Mouse (Mus musculus) myocyte (in vitro differentiated cells): ENCODE measurements at regions not wholly inside any gene's neighbourhood (a gene's known extent, or its start where the extent isn't known, plus 50 kb on each side); places are given as distances from the start of the nearest gene placed in this dataset.

Experiments used
- H3K27me3 ChIP-seq: one replicate; pipeline ENCODE4 v1.6.1; 2011; ENCODE audit not compliant: control insufficient read depth, insufficient read depth, insufficient read length
- H3K36me3 ChIP-seq: one replicate; pipeline ENCODE4 v1.6.1; 2011; ENCODE audit not compliant: control insufficient read depth, insufficient read depth
- H3K4me2 ChIP-seq: one replicate; pipeline ENCODE4 v1.6.1; 2011; ENCODE audit warnings: low read depth, control low read depth
- H3K4me3 ChIP-seq: one replicate; pipeline ENCODE4 v1.5.1; 2011; ENCODE audit warnings: mild to moderate bottlenecking, control low read depth, moderate library complexity
- H3K79me2 ChIP-seq: one replicate; pipeline ENCODE4 v1.6.1; 2011; ENCODE audit not compliant: control insufficient read depth, insufficient read depth
- H3ac ChIP-seq: one replicate; pipeline ENCODE4 v1.6.1; 2011; ENCODE audit not compliant: control insufficient read depth, insufficient read length
- CEBPB ChIP-seq: IDR thresholded peaks from 2 replicates; pipeline ENCODE4 v1.6.1; 2011; ENCODE audit warnings: mild to moderate bottlenecking, moderate library complexity; ENCODE audit not compliant: poor library complexity, insufficient read depth, severe bottlenecking
- E2F4 ChIP-seq: IDR thresholded peaks from one replicate; pipeline ENCODE4 v1.6.1; 2011; ENCODE audit warnings: mild to moderate bottlenecking, control low read depth, moderate library complexity; ENCODE audit not compliant: insufficient read depth
- MAX ChIP-seq: IDR thresholded peaks from one replicate; pipeline ENCODE4 v1.6.1; 2011; ENCODE audit warnings: low read depth, mild to moderate bottlenecking, control low read depth
- MYOD1 ChIP-seq, 3 experiments: IDR thresholded peaks; one replicate each; pipeline ENCODE4 v1.6.1; 2011; ENCODE audit warnings: control low read depth in 2 of 3, low read depth in 2 of 3, mild to moderate bottlenecking in 2 of 3, moderate library complexity in 1 of 3; ENCODE audit not compliant: insufficient read length in 2 of 3, control insufficient read depth in 1 of 3
- MYOG ChIP-seq, 3 experiments: IDR thresholded peaks; one replicate each; pipeline ENCODE4 v1.6.1; 2011; ENCODE audit warnings: control low read depth in 2 of 3, low read depth in 2 of 3, mild to moderate bottlenecking in 2 of 3; ENCODE audit not compliant: insufficient read length in 2 of 3, control insufficient read depth in 1 of 3, insufficient read depth in 1 of 3
- POLR2A ChIP-seq: IDR thresholded peaks from one replicate; pipeline ENCODE4 v1.6.1; 2011; ENCODE audit warnings: low read depth, mild to moderate bottlenecking, control low read depth, moderate library complexity; ENCODE audit not compliant: insufficient read length
- POLR2AphosphoS2 ChIP-seq: IDR thresholded peaks from one replicate; pipeline ENCODE4 v1.6.1; 2011; ENCODE audit warnings: low read depth, control low read depth; ENCODE audit not compliant: insufficient read length
- REST ChIP-seq: IDR thresholded peaks from one replicate; pipeline ENCODE4 v1.6.1; 2011; ENCODE audit warnings: mild to moderate bottlenecking, control low read depth, moderate library complexity; ENCODE audit not compliant: insufficient read depth, insufficient read length
- SRF ChIP-seq: IDR thresholded peaks from one replicate; pipeline ENCODE4 v1.6.1; 2011; ENCODE audit warnings: low read depth; ENCODE audit not compliant: control insufficient read depth, insufficient read length
- TCF12 ChIP-seq: IDR thresholded peaks from one replicate; pipeline ENCODE4 v1.6.1; 2011; ENCODE audit warnings: mild to moderate bottlenecking, control low read depth; ENCODE audit not compliant: poor library complexity, insufficient read depth, severe bottlenecking
- TCF3 ChIP-seq: IDR thresholded peaks from one replicate; pipeline ENCODE4 v1.6.1; 2011; ENCODE audit warnings: low read depth, control low read depth; ENCODE audit not compliant: insufficient read length
- USF1 ChIP-seq: IDR thresholded peaks from one replicate; pipeline ENCODE4 v1.6.1; 2011; ENCODE audit warnings: low read depth, mild to moderate bottlenecking, control low read depth, moderate library complexity

DNA sequence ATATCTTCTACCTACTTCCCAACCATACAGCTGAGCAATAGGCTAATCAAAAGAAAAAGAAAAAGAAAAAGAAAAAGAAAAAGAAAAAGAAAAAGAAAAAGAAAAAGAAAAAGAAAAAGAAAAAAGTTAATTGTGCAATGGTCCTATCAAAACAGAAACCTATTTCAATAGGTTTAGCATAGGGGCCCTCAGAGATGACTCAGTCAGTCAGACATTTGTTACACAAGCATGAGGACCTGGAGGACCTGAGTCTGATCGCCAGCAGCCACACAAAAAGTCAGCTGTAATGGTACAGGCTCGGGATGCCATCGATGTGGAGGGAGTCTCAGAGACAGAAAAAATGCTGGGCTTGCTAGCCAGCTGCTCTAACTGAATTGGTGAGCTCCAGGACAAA is 197.9 kb downstream of the Actr3 start:
- Histone ChIP-seq H3K4me3 (no peak overlapping the region), H3K36me3 (no peaks in the 10 kb centered on the region), H3K79me2 (no peaks in the 10 kb centered on the region), H3K4me2 (peak overlapping the region; percentile 60), H3K27me3 (no peaks in the 10 kb centered on the region), H3ac (no peak overlapping the region)
- TF ChIP-seq POLR2A = no peak
- no peak for TF ChIP-seq REST
- no peak for TF ChIP-seq MYOG (IDR thresholded peaks at IDR 0.05; ENCODE audit: control insufficient read depth in 1 of 3, insufficient read depth in 1 of 3, insufficient read length in 2 of 3, low read depth in 2 of 3)
- no peak for TF ChIP-seq MYOD1 (IDR thresholded peaks at IDR 0.05; ENCODE audit: control insufficient read depth in 1 of 3, insufficient read length in 2 of 3, low read depth in 2 of 3)
- TF ChIP-seq TCF12 = no peak
- no peak for TF ChIP-seq E2F4
- TF ChIP-seq CEBPB = no peak
- TF ChIP-seq USF1 = no peak
- no peak for TF ChIP-seq POLR2AphosphoS2
- no peak for TF ChIP-seq SRF
- no peak for TF ChIP-seq MAX
- TF ChIP-seq TCF3 = no peak

DNA sequence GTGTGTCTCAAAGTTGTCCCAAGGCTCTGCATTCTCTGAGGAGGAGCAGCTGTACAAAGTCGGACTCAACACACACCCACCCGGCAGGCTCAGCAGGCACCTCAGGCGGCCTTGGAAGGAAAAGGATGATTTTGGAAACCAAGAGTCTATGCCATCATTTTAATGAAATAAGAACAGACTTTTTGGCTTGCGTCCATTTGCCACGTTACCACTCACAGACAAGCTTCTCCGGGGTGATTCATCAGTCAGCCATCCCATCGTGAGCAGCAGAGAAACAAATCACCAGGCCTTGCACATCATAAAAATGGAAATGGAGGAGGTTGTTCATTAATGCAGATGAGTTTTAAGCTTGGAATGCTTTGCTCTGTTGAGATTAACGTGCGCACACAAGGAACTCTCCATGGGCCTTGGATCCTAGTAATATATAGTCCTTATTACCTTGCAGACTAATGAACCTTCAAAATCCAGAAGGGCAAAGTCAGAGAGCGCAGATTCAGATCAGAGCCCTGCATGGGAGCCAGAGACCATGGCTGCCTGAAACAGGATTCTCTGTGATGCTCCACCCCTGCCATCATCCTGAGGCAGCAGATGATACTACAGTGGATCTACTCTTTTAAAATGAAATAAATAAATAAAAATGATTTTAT is 198.5 kb downstream of the Actr3 start:
- no peaks in the 10 kb centered on the region for H3K27me3 ChIP-seq
- H3ac ChIP-seq = no peak overlapping the region
- H3K4me3 ChIP-seq = no peak overlapping the region
- TF ChIP-seq SRF (no peak), MYOG (IDR thresholded peaks at IDR 0.05; ENCODE audit: control insufficient read depth in 1 of 3, insufficient read depth in 1 of 3, insufficient read length in 2 of 3, low read depth in 2 of 3) (no peak), MYOD1 (IDR thresholded peaks at IDR 0.05; ENCODE audit: control insufficient read depth in 1 of 3, insufficient read length in 2 of 3, low read depth in 2 of 3) (no peak), MAX (no peak), POLR2A (no peak), E2F4 (no peak)
- no peaks in the 10 kb centered on the region for H3K36me3 ChIP-seq
- no peaks in the 10 kb centered on the region for H3K79me2 ChIP-seq
- peak overlapping the region; percentile 60 for H3K4me2 ChIP-seq

DNA sequence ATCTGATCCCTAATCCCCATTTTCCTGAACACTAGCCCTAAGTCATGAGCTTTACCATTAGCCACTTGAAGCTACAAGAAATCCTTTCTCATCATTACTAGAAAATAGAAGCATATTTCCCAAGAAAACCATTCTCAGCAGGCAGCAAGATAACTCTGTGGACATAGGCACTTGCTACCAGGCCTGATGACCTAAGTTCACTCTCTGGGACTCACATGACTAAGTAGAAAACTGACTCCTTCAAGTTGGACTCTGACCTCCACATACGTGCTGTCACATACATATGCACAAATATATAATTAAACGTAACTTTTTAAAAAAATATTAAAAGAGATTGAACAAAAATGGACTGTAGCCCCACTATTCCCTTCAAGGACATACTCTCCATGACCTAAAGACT is 200.8 kb downstream of the Actr3 start:
- TF ChIP-seq E2F4 (no peak), CEBPB (no peak), USF1 (no peak)
- no peaks in the 10 kb centered on the region for H3K36me3 ChIP-seq
- no peaks in the 10 kb centered on the region for H3K79me2 ChIP-seq
- no peak overlapping the region for H3K4me3 ChIP-seq
- H3K4me2 ChIP-seq = no peak overlapping the region
- no peak overlapping the region for H3ac ChIP-seq
- H3K27me3 ChIP-seq = no peaks in the 10 kb centered on the region

DNA sequence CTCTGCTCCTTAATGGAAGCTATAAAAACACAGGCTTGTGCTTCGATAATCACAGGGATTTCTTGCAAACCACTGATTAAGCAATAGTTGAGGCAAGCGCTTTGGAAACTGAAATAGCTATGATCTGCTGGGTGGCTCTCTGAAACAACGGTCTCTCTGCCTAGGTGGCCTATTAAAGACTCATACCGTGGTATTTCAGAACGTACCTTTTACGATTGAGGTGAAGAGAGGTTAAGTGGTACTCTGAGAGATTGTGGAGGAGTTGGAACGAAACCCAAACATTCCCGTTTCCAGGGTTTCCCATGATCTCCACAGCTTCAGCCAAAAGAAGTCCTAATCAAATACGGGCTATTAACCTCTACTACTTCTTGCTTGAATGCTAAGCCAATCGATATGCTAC is 212.2 kb downstream of the Actr3 start:
- Histone ChIP-seq H3K36me3 (no peaks in the 10 kb centered on the region), H3K79me2 (no peaks in the 10 kb centered on the region), H3K4me2 (no peak overlapping the region), H3ac (no peak overlapping the region), H3K4me3 (no peak overlapping the region), H3K27me3 (no peaks in the 10 kb centered on the region)
- TF ChIP-seq MYOG (IDR thresholded peaks at IDR 0.05; ENCODE audit: control insufficient read depth in 1 of 3, insufficient read depth in 1 of 3, insufficient read length in 2 of 3, low read depth in 2 of 3) = no peak
- TF ChIP-seq TCF12 = no peak
- TF ChIP-seq REST = no peak
- TF ChIP-seq SRF = no peak

DNA sequence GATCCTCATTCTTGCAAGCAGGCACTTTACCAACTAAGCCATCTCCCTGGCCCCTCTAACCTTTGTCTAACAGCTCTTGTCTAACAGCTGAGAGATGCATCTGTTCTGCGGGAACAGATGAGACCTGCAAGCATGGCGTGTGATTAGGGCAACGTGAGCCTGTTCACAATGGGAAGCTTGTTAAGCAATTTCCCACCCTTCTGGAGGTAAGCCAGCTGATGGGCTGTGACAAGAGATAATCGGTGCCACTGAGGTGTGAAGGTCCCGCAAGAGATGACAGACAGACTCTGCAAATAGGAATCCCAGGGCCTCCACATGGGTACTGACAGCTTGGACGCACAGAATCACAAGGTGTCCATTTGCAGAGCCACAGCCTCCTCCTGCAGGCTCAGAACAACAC is 219.3 kb downstream of the Actr3 start:
- TF ChIP-seq MYOG (IDR thresholded peaks at IDR 0.05; ENCODE audit: control insufficient read depth in 1 of 3, insufficient read depth in 1 of 3, insufficient read length in 2 of 3, low read depth in 2 of 3) = no peak
- TF ChIP-seq USF1 = no peak
- no peak for TF ChIP-seq TCF3
- TF ChIP-seq REST = no peak
- TF ChIP-seq CEBPB = no peak
- TF ChIP-seq SRF = no peak
- TF ChIP-seq TCF12 = no peak
- TF ChIP-seq E2F4 = no peak
- TF ChIP-seq MYOD1 (IDR thresholded peaks at IDR 0.05; ENCODE audit: control insufficient read depth in 1 of 3, insufficient read length in 2 of 3, low read depth in 2 of 3) = no peak
- TF ChIP-seq MAX = no peak
- TF ChIP-seq POLR2A = no peak
- TF ChIP-seq POLR2AphosphoS2 = no peak
- no peak overlapping the region for H3ac ChIP-seq

More for the DNA sequence above, 219.3 kb downstream of the Actr3 start:
- no peaks in the 10 kb centered on the region for H3K36me3 ChIP-seq
- no peaks in the 10 kb centered on the region for H3K27me3 ChIP-seq
- H3K4me3 ChIP-seq = no peak overlapping the region
- no peaks in the 10 kb centered on the region for H3K79me2 ChIP-seq
- no peak overlapping the region for H3K4me2 ChIP-seq
